Mouse (Mus musculus) liver, embryonic 11.5 days (tissue): ENCODE data around the gene Lgr6. TPM values are rescaled to one million over a fixed set of nuclear protein-coding genes. Genes with fewer than 3 reads are reported as not detected.

Source experiments
- ATAC-seq: fragments of 200-750 bp; cut with Nextera tagmentation; replicated peaks from 2 replicates; pipeline ENCODE4 v1.8.0; 2017; ENCODE audit warnings: moderate number of reproducible peaks, mild to moderate bottlenecking, moderate TSS enrichment, moderate library complexity; ENCODE audit not compliant: low FRiP score
- DNase-seq: peaks from one replicate; pipeline ENCODE4 v3.0.0-alpha.2; 2017; ENCODE audit warnings: low spot score
- H3K27ac ChIP-seq: fragments of 300-500 bp; sonication (generic); 2 replicates; pipeline ENCODE4 v1.5.1; 2014; ENCODE audit warnings: mild to moderate bottlenecking, low read depth, low read length, control low read depth
- H3K27me3 ChIP-seq: fragments of 300-500 bp; sonication (generic); replicated peaks from 2 replicates; pipeline ENCODE4 v1.6.1; 2014; ENCODE audit warnings: low read length, mixed read lengths; ENCODE audit not compliant: control insufficient read depth, insufficient read depth
- H3K36me3 ChIP-seq: fragments of 300-500 bp; sonication (generic); 2 replicates; pipeline ENCODE4 v1.6.1; 2014; ENCODE audit warnings: mild to moderate bottlenecking, low read length, moderate library complexity, mixed read lengths; ENCODE audit not compliant: control insufficient read depth, insufficient read depth
- H3K4me1 ChIP-seq: fragments of 300-500 bp; sonication (generic); replicated peaks from 2 replicates; pipeline ENCODE4 v1.6.1; 2014; ENCODE audit warnings: low read length, mixed read lengths; ENCODE audit not compliant: control insufficient read depth, insufficient read depth
- H3K4me2 ChIP-seq: fragments of 300-500 bp; sonication (generic); 2 replicates; pipeline ENCODE4 v1.6.1; 2014; ENCODE audit warnings: mild to moderate bottlenecking, control low read depth, moderate library complexity
- H3K4me3 ChIP-seq: fragments of 300-500 bp; sonication (generic); 2 replicates; pipeline ENCODE4 v1.5.1; 2014; ENCODE audit warnings: low read depth, low read length, control low read depth
- H3K9ac ChIP-seq: fragments of 300-500 bp; sonication (generic); 2 replicates; pipeline ENCODE4 v1.6.1; 2014; ENCODE audit warnings: low read depth, low read length, control low read depth
- H3K9me3 ChIP-seq: fragments of 300-500 bp; sonication (generic); 2 replicates; pipeline ENCODE4 v1.6.1; 2016; ENCODE audit warnings: low read length, inconsistent platforms, mixed read lengths; ENCODE audit not compliant: control insufficient read depth
- WGBS: fragments of 180-500 bp; shearing (Covaris S2); extraction: QIAGEN DNeasy Blood & Tissue Kit; methylation state at CpG from one replicate; pipeline ENCODE4 v1.1.7; 2014; 5-methylcytosine and 5-hydroxymethylcytosine counted together
- polyA plus RNA-seq: library from polyadenylated mRNA; unstranded; fragments of >200 nt; fragmentation: Nextera tagmentation; extraction: Ambion mirVana; gene quantifications from 2 replicates; pipeline ENCODE4 v1.2.1, GENCODE M21; 2014

The Lgr6 gene
- polyA plus RNA-seq, 1 experiment from 2014 or later = 0.48 TPM

DNA sequence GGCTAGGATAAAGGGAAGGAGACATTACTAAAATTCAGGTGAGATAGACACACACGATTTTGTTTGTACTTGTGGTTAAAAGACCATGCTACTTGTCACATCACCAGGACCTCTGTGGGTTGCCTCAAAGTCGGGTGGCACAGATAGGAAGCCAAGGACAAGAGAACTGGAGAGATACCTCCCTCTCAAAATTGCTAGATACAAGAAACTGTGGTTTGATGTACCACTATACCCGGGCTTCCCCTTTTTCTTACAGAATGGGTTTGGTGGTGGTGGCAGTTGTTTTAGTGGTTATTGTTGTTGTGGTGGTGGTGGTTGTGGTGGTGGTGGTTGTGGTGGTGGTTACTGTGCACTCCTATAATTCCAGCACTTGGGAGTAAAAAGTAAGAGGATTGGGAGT, 22.8 kb downstream of the Lgr6 start:
- no peak for DNase-seq
- H3K4me1 ChIP-seq = no peaks in the 10 kb centered on the region
- ATAC-seq = no peak
- H3K9ac ChIP-seq = no peak overlapping the region
- no peaks in the 10 kb centered on the region for H3K36me3 ChIP-seq
- no peaks in the 10 kb centered on the region for H3K9me3 ChIP-seq
- 36% methylated on average over 3 of the region's 3 CpGs for WGBS
- peaks cover 41% of the 10 kb centered on the region for H3K27me3 ChIP-seq
- no peak overlapping the region for H3K4me3 ChIP-seq
- no peak overlapping the region for H3K4me2 ChIP-seq
- H3K27ac ChIP-seq = no peak overlapping the region

DNA sequence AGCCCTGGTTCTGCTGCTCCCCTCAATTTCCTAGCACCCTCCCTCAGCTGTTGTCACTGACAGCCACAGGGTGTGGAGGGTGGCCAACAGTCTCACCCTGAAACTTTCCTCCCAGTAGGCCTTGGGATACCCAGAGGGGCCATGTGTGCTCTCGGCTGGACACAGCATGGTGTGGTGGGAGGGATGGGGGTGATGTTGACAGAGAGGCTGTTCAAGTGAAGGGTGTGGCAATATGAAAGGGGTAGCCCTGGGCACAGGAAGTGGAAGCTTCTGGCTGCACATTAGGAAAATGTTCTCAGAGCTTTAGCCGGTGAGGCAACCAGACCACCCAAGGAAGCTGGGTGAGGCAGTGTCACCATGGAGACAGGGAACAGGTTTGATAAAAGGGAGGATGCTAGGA, 26.1 kb downstream of the Lgr6 start:
- Histone ChIP-seq H3K4me2 (no peak overlapping the region), H3K27me3 (peaks cover 10% of the 10 kb centered on the region), H3K9me3 (no peaks in the 10 kb centered on the region), H3K9ac (no peak overlapping the region), H3K4me3 (no peak overlapping the region), H3K27ac (no peak overlapping the region), H3K4me1 (no peaks in the 10 kb centered on the region), H3K36me3 (no peaks in the 10 kb centered on the region)
- ATAC-seq = no peak
- WGBS = 45% methylated on average over 2 of the region's 2 CpGs
- DNase-seq = no peak

DNA sequence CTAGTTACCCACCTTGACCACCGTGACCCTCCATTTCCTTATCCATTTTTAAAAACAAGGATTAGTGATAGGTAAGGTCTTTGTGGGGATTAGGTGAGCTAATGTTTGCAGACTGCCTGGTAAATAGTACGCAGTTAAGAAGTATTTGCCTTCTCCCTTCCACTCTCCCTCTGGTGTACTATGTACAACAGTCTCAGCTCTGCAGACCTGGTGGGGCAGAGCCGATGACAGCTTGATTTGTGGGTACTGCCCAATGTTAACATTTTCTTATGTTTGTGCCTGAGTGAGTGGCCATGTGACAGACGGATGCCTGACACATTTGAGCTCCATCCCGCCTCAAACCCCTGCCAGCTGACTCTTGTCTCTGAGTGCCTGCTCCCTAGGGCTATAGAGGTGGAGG, 28.6 kb downstream of the Lgr6 start:
- no peaks in the 10 kb centered on the region for H3K9me3 ChIP-seq
- ATAC-seq (no peak), DNase-seq (no peak)

GRCm38 (mm10) chr1:135075270-135075669, 29.8 kb downstream of the Lgr6 start:
- no peaks in the 10 kb centered on the region for H3K36me3 ChIP-seq

More for the DNA sequence above, 28.6 kb downstream of the Lgr6 start:
- 41% methylated on average over 5 of the region's 5 CpGs for WGBS
- H3K9ac ChIP-seq = no peak overlapping the region
- H3K4me1 ChIP-seq = no peaks in the 10 kb centered on the region
- no peak overlapping the region for H3K4me3 ChIP-seq
- no peak overlapping the region for H3K27ac ChIP-seq
- H3K27me3 ChIP-seq = peaks cover 4% of the 10 kb centered on the region; the same call in 1 of the 2 replicates
- no peaks in the 10 kb centered on the region for H3K36me3 ChIP-seq
- no peak overlapping the region for H3K4me2 ChIP-seq

GRCm38 (mm10) chr1:135072643-135073042, 32.4 kb downstream of the Lgr6 start:
- Histone ChIP-seq H3K9me3 (no peaks in the 10 kb centered on the region), H3K36me3 (no peaks in the 10 kb centered on the region), H3K4me3 (no peak overlapping the region), H3K27ac (no peak overlapping the region), H3K4me1 (no peaks in the 10 kb centered on the region), H3K9ac (no peak overlapping the region), H3K27me3 (no peaks in the 10 kb centered on the region), H3K4me2 (no peak overlapping the region)
- 55% methylated on average over 5 of the region's 5 CpGs for WGBS
- DNase-seq (no peak), ATAC-seq (no peak)

More at GRCm38 (mm10) chr1:135075270-135075669, 29.8 kb downstream of the Lgr6 start:
- Histone ChIP-seq H3K9ac (no peak overlapping the region), H3K27me3 (no peaks in the 10 kb centered on the region), H3K9me3 (no peaks in the 10 kb centered on the region), H3K4me3 (no peak overlapping the region), H3K27ac (no peak overlapping the region), H3K4me2 (no peak overlapping the region), H3K4me1 (no peaks in the 10 kb centered on the region)
- ATAC-seq = no peak
- no peak for DNase-seq
- 83% methylated on average over 1 of the region's 1 CpGs for WGBS

GRCm38 (mm10) chr1:135069841-135070240, 35.2 kb downstream of the Lgr6 start:
- no peaks in the 10 kb centered on the region for H3K27me3 ChIP-seq
- no peaks in the 10 kb centered on the region for H3K4me1 ChIP-seq
- ATAC-seq = no peak
- WGBS = 65% methylated on average over 8 of the region's 8 CpGs
- DNase-seq = no peak
- no peaks in the 10 kb centered on the region for H3K9me3 ChIP-seq
- no peak overlapping the region for H3K27ac ChIP-seq
- no peaks in the 10 kb centered on the region for H3K36me3 ChIP-seq
- no peak overlapping the region for H3K4me3 ChIP-seq
- no peak overlapping the region for H3K9ac ChIP-seq
- no peak overlapping the region for H3K4me2 ChIP-seq

DNA sequence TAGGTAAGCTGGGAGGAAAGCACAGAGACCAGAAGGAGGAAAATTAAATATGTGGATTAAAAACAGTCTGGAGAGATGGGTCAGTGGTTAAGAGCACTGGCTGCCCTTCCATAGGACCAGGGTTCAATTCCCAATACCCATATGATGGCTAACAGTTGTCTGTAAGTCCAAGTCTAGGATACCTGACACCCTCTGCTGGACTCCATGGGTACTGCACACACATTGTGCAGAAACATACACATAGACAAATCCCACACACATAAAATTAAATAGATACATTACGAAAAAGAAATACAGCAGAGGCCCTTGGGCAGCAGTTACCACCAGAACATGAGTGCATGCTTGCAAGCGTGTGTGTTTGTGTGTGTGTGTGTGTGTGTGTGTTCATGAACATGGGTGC, 40.6 kb downstream of the Lgr6 start:
- Histone ChIP-seq H3K4me1 (no peaks in the 10 kb centered on the region), H3K9ac (no peak overlapping the region), H3K27ac (no peak overlapping the region), H3K4me3 (no peak overlapping the region), H3K4me2 (no peak overlapping the region), H3K9me3 (no peaks in the 10 kb centered on the region; the same call in 1 of the 2 replicates), H3K36me3 (no peaks in the 10 kb centered on the region), H3K27me3 (no peaks in the 10 kb centered on the region)
- DNase-seq (no peak), ATAC-seq (no peak)
- whole genome bisulfite sequencing = 86% methylated on average over 2 of the region's 2 CpGs

DNA sequence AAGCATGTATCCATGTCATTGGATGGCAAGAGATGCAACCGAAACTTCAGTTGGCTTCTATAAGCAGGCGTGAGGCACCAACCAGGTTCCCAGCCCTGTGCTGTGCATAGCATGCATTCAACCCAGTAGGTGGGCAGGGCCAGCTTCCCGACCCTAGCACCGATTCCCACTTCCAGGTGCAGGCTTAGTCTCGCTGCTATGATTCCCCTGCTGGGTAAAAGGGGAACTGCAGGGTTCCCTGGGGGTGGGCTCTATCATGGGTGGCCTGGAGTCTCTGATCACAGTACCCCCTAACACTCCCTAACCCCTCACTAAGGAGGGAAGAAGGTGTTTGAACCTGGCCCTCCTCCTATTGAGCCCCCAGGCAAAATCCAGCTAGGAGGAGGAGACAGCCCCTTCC, 42.1 kb downstream of the Lgr6 start:
- H3K36me3 ChIP-seq = no peaks in the 10 kb centered on the region

GRCm38 (mm10) chr1:135061300-135061699, 43.8 kb downstream of the Lgr6 start:
- Histone ChIP-seq H3K9me3 (no peaks in the 10 kb centered on the region; the same call in 1 of the 2 replicates), H3K4me2 (no peak overlapping the region), H3K36me3 (no peaks in the 10 kb centered on the region), H3K9ac (no peak overlapping the region), H3K4me3 (no peak overlapping the region), H3K27me3 (no peaks in the 10 kb centered on the region), H3K4me1 (no peaks in the 10 kb centered on the region), H3K27ac (no peak overlapping the region)
- DNase-seq (no peak), ATAC-seq (no peak)
- 88% methylated on average over 6 of the region's 6 CpGs for WGBS

More for the DNA sequence above, 42.1 kb downstream of the Lgr6 start:
- DNase-seq (no peak), ATAC-seq (no peak)
- no peaks in the 10 kb centered on the region for H3K4me1 ChIP-seq
- no peak overlapping the region for H3K27ac ChIP-seq
- 57% methylated on average over 5 of the region's 5 CpGs for WGBS
- no peak overlapping the region for H3K9ac ChIP-seq
- no peak overlapping the region for H3K4me2 ChIP-seq
- H3K27me3 ChIP-seq = no peaks in the 10 kb centered on the region
- H3K9me3 ChIP-seq = no peaks in the 10 kb centered on the region; the same call in 1 of the 2 replicates
- no peak overlapping the region for H3K4me3 ChIP-seq
